Mouse (Mus musculus) ovary, postnatal 10 days (tissue): ENCODE data around the gene Spata13.

Experiments used
- DNase-seq: peaks from one replicate; pipeline ENCODE4 v3.0.0; 2022; ENCODE audit warnings: low spot score

The Spata13 gene

DNA sequence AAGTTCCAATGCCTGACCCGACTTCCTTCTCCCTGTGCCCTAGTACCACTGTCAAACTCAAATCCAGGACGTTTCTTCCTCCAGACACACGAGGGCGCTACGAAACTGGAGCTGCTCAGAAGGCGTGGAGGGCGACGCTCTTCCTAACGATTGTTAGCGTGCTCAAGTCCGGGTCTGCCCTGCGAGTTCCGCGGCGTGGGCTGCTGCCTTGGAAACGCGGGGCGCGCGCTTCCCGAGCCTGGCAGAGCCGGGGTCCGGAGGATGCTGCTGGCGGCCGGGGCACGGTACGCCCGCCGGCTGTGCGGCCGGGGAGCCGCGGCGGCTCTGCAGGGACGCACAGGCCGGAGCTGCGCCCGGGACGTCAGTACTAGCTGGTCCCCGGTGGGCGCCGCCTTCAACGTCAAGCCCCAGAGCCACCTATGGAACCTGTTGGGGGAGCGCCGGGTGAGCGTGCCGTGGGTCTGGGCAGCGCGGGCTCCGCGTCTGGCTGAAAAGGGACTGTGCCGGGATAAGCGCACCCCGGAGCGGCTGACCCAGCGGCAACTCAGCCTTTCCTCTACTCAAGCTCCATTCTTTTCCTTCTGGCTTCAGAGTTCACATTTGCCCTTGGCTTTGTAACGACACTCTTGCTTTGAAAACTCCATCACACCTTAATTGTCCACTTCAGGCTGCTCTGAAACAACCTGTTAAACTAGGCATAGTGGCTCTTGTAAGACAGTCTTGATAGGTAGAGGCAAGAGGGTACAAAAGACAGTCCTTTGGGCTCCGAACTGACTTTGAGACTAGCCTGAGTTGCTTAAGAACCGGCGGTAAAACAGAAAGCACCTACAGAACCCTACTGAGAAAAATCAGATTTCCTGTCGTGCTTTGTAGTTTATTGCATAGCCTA, 150.9 kb downstream of the Spata13 start, which contains the start of gene Mipep:
Mipep (plus strand) TSS at position 147 of the 889 bp plus-strand sequence.
- peak; percentile 51 for DNase-seq

DNA sequence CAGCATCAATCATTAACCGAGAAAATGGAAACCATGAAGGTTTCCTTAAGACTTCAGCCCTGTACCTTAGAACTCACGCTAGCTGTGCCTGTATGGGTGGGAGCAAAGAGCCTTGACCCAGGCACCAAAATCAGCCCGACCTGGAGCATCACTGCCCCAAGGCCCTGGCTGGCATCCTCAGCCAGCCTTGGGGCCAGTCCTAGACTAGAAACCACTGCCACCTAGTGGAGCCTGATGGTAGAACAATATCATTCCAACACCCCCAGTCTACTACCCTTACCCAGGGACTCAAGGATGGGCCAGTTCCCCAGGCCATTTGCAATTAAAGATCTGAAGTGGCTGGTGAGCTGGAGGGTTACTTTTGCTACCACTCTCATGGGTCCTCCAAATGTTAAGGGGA, 156.3 kb downstream of the Spata13 start:
- DNase-seq, result no peak

DNA sequence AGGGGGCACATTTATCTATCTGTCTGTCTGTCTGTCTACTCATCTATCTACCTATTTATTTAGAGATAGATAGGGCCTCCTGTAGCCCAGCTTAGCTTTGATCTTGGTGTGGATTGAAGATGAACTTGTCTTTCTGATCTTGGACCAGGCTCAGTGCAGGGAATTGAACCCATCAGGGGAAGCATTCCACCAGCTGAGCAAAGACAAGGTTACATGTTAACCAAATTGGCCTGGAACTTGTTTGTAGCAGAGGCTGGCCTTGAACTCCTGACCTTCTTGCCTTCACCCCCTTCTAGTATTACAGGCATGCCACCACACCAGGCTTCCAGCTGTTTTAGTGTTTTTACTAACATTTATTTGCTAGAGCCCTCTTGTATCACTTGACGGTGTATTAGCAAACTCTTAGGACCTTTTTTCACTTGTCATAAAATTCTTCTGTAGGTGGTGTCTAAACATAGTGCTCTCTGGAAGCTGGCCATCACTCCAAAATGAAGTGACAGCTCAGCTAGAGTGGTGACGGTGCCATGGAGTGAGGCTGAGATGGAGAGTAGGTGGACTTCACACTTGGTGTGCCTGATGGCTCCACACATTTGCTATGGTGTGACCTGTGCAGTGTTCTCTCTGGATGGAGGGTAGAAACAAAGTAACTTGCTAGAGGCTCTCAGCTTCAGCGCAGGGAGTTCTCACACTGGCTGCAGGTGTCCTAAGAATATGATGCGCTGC, 163.0 kb downstream of the Spata13 start:
- no peak for DNase-seq

DNA sequence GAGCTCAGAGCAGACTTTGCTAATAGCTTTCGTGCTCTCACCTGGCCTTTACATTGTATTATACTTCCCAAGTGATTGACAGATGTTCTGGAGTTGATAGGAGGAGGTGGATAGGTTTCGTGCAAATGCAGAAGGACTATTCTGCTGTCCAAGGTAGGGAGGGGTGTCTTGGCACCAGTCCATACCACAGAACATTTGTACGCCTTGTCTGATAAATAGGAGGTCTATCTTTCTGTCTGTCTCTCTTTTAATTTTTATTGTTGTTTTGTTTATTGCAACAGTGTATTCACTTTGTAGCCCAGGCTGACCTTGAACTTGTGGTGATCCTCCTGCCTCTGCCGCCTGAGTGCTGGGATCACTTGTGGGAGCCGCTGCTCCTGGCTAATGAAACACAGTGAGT, 163.8 kb downstream of the Spata13 start:
- DNase-seq, result no peak

DNA sequence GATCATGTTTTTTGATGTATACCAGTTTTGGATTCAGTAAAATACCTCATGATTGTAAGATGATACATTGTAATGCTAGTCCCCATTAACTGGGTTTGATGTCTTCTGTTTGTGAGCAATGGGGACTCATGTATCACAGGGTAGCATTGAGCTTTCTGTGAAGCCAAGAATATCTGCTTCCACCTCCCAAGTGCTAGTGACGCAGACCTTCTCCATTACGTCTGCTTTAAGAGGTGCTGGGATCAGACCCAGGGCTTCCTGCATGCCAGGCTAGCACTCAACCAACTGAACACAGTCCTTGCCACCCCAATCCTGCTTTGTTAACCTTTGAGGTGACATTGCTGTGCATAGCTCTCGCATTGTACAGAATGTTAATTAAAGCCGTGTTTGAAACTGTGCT, 164.9 kb downstream of the Spata13 start:
- DNase-seq, result no peak

DNA sequence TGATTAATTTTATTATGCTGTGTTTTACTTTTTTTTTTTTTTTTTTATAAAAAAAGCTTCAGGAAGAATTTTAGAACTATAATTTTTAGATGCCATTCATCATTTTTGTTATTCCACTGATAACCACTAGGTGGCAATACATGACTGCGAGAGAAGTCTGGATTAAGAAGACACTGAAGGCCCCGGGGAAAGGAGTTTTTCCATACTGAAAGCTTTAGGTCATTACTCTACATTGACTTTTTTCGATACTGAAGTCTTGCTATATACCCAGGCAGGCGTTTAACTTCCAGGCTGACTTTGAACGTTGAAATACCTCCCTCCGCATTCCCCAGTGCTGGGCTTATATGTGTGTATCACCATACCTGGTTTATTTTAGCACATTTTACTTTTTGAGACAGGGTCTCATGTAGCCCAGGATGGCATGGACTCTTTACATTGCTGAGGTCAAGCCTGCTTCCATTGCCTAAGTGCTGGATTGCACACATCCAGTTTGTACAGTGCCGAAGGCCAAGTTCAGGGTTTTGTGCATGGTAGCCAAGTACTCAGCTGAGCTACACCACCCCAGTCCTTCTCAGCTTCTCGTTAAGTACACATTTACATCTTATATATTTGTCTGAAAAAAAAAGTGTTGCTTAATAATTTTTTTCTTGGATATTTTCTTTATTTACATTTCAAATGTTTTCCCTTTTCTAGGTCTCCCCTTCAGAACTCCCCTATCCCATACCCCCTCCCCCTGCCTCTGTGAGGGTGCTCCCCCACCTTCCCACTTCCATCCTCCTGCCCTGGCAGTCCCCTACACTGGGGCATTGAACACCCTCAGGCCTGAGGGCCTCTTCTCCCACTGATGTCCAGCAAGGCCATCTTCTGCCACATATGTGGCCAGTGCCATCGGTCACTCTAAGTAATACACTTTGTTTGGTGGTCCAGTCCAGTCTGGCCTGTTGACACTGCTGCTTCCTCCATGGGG, 166.2 kb downstream of the Spata13 start:
- no peak for DNase-seq

DNA sequence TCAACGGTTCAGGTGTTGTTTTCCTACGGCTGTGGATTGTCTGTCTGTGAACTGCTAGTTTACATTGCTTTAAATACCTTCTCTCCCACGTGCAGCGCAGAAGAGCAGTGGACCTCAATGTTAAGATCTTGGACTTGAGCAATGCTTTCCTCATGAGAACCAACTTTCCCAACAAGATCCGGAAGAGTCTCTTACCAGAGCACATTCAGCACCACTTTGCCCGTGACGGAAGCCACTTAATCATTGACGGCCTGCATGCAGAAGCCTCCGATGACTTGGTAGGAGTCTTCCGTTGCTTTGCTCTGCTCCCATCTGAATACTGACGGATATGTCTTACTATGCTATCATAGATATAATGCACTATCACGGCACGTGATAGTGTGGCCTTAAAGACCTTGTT, 168.2 kb downstream of the Spata13 start:
- no peak for DNase-seq

DNA sequence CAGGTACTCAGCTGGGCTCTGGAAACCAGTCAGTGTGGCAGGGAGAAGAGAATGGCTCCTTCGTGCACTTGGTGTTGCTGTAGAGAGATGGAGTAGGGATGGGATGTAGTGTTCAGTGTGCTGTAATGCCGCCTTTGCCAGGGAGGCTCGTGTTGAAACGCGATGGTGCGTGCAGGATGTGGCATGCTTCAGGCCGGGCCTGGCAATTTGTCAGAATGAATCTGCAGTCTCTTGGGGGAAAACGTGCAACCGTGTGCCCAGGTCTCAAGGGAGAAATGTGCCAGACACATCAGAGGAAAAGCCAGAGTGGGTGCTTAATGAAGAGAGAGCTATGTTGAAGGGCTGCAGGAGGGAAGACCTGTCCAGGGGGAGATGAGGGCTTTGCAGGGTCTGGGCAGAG, 171.2 kb downstream of the Spata13 start:
- no peak for DNase-seq

DNA sequence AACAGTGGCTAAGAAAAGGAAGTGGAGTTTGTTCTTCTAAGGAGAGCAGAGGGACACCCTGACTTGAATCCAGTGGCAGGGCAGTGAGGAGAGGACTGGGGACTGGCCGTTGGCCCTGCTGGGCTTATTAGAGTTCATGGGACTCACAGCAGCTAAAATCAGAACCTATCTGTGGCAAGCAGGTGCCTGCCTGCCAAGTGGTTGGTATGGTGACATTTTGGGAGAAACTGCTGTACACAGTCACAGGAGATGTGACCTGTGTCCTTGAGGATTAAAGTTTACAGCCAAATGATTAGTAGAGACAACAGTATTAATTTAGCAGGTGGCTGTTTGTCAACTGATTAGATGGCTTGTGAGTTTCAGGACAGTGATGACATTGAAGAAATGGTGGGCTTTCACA, 172.1 kb downstream of the Spata13 start:
- no peak for DNase-seq

DNA sequence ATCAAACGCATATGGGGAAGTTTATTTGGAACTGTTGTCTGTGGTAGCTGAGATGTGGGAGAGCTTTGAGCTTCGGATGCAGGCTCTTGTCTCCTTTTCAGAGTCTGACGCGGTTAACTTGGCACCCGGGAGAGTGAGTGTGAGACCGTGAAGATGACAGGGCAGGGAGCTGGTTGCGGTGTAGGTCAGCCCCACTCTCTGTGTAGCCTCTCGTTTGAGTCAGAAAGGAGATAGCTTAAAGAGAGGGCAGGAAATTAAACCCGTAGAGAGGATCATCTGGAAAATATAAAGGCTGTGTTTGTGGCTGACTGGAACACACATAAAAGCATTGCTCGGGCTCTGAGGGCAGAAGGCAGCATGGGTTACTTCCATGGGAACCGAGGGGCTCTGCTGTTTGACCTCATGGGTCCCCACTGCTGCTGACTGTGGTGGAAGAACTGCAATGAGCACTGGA, 173.1 kb downstream of the Spata13 start:
- no peak for DNase-seq

DNA sequence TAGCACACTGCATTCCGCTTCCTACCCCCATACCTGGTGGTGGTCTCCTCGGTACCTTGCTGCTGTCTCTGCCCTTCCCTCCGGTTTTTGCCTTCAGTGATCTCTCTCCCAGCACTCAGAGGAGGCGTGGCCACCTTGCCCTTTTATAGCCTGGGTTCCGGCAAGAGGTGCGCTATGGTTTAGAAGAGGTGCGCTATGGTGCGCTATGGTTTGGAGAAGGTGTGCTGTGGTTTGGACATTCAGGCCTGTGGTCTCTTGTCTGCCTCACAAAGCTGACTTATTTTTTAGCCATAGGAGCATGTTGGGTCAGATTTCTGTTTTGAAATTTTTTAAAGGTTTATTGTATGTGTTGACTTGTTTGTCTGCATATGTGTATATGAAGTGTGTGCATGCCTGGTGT, 176.1 kb downstream of the Spata13 start:
- DNase-seq, result no peak

DNA sequence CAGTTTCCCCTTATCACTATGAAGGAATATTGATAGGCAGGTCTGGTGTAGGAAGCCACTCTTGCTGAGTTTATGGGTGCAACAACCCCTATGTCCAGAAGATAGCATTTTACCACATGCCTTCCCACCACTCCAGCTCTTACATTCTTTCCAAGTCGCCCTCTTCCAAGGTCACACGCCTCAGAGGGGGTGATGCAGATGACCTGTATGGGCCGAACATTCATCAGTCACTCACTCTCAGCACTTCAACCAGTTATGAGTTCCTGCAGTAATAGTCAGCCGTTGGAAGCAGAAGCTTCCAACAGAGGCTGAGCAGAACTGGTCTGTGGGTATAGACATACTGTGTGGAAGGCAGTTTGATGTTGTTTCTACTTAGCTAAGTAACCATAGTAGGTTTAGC, 177.7 kb downstream of the Spata13 start:
- DNase-seq, result no peak
